Mouse (Mus musculus): ENCODE measurements around the gene Pla2g12a.

DNA sequence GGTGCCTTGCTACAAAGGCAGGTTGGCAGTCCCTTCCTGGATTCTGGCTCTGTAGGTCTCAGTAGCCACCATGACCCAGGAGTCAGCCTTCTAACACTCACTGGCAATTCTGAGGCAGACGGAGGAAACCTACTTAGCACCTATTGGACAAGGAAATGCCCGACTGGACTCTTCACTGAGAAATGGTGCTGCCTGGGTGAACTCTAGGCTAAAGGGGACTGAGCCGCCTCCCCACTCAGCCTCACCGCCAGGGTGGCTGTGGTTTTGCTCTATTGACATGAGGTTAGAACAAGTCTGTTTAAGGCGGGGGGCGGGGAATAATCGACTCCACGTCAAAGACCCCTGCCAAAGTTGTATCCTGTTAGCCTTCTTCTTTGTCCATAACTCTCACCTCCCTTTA is 25.5 kb downstream of the Pla2g12a start:
- TF ChIP-seq CTCF (IDR thresholded peaks at IDR 0.05; ENCODE audit: low read depth, low read length), result no peak
- no peak for TF ChIP-seq GATA1 (IDR thresholded peaks at IDR 0.05; ENCODE audit: borderline replicate concordance, low read length)
